Mouse (Mus musculus): ENCODE results near the gene Mapk8. TPM values are rescaled to one million over a fixed set of nuclear protein-coding genes. Genes with fewer than 3 reads are reported as not detected.
A peak's percentile ranks its signal among the peaks of the same experiment; 100 is the strongest.
"Not testable (repeated sequence)": the region's sequence is repeated elsewhere in the genome, so short reads cannot be mapped to it uniquely, and the experiment has no call there.

The Mapk8 gene
- 58.2 and 64.9 TPM in 2 replicates for total RNA-seq (2017)

DNA sequence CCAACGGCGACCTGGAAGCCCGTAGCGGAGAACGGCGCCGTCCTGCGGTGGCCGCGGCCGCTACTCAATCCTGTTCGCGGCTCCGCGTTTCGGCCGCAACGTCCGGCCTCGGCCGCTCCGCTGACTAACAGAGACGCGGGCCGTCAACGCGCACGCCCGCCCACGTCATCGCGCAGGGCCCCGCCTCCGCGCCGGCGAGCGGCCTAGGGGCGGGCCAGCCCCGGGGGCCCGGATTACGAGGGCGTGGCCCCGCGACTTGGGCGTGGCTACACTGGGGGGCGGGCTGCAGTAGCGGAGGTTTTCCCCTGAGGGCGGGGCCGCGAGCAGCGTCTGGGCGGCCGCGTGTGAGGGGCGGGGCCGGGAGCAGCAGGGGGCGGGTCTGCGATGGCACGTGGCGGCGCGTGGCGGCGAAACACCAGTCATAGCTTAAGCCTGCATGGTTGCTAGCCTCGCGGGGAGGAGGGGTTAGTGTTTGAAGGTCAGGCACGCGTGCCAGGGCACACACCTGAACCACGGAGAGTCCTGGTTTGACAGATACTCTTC, at the start of gene Mapk8:
Mapk8 (minus strand) TSS at position 132 of the 543 bp plus-strand sequence.
- ATAC-seq (replicated peaks; ENCODE audit: low read depth, poor library complexity, severe bottlenecking), result peak; percentile 91

DNA sequence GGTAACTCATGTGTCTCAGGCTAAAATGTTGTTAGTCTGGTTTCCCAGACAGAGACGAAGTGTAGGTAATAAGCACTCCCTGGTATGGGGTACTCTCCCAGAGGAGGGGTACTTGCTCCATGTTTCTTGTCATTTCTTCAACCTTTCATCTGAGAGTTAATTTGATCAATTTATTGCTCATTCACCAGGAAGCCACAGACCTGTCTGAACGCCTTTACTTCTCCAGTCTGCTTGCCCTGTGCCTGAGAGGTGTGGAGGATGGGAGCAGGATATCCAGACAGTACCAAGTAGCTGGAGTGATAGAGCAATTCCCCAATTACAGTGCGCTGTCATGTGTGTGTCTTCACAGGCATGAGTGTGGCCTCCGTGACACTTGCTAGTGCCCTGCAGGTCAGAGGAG, 48.3 kb upstream of the Mapk8 start:
- ATAC-seq (replicated peaks; ENCODE audit: low read depth, poor library complexity, severe bottlenecking), result no peak

DNA sequence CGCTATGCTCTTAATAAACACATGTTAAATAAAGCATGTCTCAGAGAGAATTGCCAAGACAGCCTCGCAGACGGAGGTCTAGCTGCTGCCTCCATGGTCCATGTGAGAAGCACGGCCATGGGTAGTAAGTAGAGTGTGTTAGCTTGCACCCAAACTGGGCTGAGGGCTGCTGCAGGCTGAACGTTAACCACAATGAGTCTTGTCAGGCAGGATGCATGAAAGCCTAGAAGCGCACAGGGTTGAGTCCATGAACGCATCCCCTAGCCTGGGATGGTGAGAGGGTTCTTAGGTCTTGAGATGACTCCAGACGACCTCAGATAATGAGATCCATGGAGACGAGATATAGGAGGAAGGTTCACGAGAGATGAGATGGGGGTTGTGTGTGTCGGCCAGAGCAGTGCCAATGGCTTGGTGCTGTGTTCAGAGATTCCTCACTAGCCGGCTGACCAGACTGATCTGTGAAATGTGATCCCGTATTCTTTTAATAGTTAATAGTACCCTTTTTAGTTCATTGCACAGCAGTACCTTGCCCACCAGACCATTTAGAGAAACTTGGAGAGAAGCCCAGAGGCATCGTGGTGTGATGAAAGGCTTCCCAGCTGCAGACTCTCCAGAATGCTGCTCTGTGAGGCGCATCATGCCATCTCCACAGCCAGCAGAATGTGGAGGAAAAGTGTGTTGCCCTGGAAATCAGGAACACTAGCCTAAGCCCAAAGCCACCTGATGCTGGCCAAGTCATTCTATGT, 41.0 kb upstream of the Mapk8 start:
- ATAC-seq (replicated peaks; ENCODE audit: low read depth, poor library complexity, severe bottlenecking), result no peak

DNA sequence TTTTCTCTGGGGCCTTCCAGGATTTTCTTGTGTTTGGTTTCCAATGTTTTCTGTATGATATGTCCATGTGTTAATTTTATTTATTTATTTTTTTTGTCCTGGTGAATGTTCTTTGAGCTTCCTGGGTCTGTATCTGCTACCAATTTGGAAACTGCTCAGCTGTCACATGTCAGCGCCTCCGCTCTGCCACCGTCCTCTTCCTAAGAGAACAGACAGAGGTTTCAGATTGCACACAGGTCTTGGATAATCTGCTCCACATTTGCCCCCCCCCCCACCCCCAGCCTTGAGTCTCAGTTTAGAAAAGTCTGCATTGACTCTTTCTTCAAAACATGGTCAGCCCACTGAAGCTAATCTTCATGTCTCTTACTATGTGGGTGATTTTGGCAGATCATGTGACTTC, 35.0 kb upstream of the Mapk8 start:
- no peak for ATAC-seq (replicated peaks; ENCODE audit: low read depth, poor library complexity, severe bottlenecking)

DNA sequence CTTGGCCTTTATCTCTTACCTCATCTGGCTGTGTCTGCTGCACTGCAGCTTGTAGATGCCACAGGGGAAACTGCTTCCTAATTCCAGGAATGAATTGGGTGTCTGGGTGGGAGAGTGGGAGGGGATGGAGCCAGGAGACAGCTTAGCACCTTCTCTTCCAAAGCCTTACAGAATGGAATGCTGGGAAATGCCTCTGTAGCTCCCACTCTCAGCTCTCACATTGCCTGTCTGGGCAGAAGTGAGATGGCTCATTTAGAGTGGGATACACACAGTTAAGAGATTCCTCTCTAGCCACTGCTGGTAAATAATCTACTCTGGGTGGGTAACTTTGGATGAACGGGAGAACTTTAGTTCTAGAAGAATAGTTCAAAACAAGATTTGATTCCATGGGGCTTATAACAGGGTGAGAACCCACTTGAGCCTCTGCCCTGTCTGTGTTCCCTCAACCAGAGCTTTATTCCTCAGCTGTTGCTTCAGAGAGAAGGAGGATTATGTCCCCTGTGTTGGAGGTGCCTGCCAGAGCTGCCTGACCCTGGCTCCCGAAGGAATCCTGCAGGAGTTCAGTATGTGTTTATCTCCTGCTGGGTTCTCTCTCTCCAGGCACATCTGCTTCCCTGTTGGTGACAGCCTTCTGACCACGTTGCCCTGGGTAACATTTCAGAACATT, 29.3 kb upstream of the Mapk8 start:
- ATAC-seq (replicated peaks; ENCODE audit: low read depth, poor library complexity, severe bottlenecking), result no peak

DNA sequence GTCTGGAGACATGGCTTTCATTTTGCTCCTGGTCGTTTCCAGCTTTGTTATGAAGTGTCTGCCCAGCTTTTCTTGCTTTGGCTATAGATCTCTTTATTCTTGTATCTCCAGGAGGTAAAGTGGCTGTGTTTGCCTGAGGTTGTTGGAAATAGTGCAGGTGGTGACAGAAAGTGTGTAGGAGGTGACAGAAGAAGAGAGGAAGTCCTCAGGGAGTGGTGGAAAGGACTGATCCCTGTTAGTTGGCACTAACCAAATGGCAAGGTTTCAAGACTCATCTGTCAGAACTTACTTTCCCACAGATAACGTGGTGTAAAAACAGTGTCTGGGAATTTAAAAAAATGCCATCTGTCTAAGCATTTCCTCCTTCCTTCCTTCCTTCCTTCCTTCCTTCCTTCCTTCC, 27.5 kb upstream of the Mapk8 start:
- ATAC-seq (replicated peaks; ENCODE audit: low read depth, poor library complexity, severe bottlenecking), result no peak

DNA sequence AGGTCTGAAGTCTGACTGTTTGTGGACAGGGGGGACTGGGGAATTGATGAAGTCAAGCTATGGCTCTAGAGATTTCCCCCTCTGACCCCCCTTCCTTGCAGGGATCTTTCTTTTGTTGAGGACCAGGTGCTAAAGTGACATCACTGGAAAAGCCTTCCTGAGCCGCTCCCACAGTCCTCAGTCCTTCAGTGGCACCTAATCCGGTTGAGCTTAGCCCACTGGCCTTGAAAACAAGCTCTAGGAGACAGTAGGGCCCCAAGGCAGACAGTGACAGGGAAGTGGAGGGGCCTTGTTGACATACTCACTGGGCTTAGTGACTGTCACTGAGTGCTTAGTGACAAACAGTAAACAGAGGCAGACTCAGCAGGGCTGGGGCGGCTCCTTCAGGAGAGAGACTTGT, 24.4 kb upstream of the Mapk8 start, which contains the start of gene Frmpd2:
Frmpd2 (plus strand) TSS at position 366 of the 400 bp plus-strand sequence.
- no peak for ATAC-seq (replicated peaks; ENCODE audit: low read depth, poor library complexity, severe bottlenecking)

DNA sequence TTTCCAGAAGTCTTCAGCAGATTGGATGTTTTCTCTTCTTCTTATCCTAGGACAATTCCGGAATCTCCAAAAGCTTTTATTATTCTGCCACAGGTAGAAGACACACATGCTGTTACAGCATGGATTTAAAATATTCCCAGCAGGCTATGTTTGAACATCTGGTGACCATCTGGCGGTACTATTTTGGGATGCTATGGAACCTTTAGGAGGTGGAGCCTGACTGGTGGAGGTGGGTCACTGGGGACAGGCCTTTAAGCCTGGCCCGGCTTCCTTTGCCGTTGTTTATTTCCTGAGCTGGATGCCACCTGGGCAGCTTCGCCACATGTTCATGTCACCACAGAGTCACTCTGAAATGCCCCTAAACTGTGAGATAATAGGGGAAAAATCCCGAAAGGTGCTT, 20.8 kb upstream of the Mapk8 start:
- ATAC-seq (replicated peaks; ENCODE audit: low read depth, poor library complexity, severe bottlenecking), result no peak

DNA sequence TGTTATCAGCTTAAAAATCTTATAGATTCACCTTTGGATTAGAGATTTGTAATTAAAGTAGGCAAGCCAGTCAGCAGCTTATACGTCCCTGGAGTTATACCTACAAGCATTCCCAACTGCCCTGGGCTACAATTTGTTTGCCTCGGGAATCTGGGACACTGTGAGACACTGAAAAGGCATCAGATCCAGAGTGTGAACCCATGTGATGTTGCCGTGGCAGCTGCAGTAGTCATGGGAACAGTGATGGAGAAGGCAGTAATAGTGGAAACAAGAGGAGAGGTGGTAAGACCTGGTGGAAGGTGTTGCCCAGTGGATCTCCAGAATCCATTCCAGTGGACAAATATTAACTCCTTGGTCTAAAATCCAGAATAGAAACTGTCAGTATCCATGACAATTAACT, 16.7 kb upstream of the Mapk8 start:
- no peak for ATAC-seq (replicated peaks; ENCODE audit: low read depth, poor library complexity, severe bottlenecking)

DNA sequence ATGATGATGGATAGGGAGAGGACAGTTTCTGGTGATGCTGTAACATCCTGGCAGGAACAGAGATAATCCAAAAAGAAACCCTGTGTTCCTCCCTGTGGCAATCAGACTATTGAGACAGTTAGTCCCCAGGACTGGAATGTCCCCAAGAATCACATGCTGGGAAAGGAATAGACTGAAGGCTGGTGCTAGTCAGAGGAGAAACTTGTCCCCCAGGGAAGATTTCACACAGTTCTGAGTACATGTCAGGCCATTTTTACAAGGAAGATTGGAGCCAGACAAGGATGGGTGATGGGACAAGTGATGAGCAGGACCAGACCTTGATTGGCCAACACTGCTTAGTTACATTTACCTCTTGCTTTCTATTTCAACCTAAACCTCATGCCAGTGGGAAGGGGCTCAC, 3.4 kb upstream of the Mapk8 start:
- ATAC-seq (replicated peaks; ENCODE audit: low read depth, poor library complexity, severe bottlenecking), result no peak

DNA sequence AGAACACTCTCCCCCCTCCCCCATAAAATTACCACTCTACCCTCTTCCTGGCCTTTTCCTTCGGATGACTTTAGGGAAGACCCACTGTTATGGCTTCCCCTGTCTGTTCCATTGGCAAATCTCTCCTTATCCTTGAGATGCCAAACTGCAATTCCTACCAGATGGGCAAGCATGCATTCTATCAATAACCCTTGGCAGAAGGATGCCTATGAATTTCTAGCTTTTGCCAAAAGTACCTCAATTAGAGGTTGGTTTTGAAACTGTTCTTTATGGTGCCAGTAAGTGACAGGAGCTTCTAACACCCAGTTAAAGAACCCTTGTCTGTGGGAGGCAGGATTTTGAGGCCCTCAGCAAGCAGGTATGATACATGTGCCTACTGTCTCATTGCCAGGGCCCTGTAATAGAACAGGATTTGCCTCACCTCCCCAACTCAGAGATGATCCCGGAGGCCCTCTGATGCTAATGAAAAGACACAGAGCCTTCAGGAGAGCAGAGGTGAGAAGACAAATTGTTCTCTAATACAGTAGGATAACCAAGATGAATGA, 2.4 kb upstream of the Mapk8 start:
- no peak for ATAC-seq (replicated peaks; ENCODE audit: low read depth, poor library complexity, severe bottlenecking)

DNA sequence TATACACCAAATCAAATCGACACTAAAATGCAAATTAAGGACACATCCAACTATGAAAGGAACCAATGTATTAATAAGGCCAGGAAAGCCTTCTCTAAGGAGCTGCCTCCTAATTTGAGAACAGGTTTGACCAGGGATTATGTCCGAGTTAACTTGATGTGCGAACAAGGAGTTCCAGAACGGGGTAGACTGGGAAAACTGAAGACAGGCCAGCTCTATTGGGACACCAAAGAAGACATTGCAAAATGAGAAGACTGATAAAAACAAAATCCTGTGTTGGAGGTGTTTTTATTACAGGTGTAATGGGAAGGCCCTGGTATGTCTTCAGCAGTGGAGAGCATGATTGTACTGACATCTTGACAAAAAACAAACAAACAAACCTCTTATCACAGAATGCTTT, 1.3 kb upstream of the Mapk8 start:
- ATAC-seq (replicated peaks; ENCODE audit: low read depth, poor library complexity, severe bottlenecking), result no peak

DNA sequence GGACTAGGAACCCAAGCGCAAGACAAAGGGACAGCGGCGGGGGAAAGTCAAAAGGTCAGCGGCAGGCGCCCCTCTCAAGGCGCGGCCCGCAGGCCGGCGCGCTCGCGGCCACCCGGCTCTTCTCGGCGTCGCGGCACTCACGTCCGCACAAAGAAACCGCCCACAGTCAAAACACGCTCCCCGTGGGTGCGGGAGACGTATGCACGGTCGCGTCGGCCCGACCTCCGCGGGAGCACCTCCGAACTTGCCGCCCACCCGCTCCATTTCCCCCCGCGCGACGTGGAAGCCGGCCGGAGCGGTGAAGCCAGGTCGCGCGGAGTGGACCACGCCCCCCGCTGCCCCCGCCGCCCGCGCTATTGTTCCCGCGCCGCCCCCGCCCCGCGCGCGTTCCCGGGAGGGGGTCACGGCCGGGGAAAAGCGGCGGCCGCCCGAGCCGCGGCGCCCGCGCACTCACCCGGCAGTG, 366 bp downstream of the Mapk8 start:
- 0 out of 2 replicates have a peak, but pooled peaks have one; percentile 0 for ATAC-seq (replicated peaks; ENCODE audit: low read depth, poor library complexity, severe bottlenecking)

DNA sequence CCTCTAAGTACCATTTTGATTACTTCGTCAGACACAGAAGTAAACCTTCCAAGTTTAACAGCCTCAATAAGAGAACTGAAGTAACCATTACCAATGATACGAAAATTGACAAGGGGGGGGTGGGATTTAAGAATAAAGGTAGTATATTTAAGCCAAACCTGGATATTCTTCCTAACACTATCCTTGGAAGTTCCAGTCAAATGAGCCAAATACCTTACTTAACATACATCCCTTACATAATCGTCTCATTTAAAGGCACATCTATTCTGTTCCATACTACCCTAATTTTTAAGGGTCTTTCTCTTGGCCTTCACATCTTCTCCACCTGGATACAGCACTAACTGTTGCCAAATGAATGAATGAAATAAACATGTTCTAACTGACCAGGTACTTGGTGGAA, 996 bp downstream of the Mapk8 start:
- ATAC-seq (replicated peaks; ENCODE audit: low read depth, poor library complexity, severe bottlenecking), result no peak

DNA sequence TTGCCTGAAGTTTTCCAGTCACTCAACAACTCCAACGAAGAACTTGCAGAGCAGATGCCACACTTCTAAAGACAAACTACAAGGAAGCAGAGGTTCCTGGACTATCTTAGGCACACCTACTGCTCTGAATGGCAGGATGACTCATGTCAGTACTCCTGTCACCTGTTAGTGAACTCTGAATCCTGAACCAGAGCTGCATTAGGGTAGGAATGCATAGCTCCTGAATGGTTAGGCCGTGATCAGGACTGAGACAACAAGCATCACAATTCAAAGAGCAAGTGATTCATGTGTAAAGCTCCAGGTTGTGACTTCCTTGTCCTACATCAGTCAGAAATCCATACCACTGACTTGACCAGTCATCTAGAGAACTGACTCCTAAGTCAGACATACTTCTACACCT, 3.2 kb downstream of the Mapk8 start:
- no peak for ATAC-seq (replicated peaks; ENCODE audit: low read depth, poor library complexity, severe bottlenecking)

DNA sequence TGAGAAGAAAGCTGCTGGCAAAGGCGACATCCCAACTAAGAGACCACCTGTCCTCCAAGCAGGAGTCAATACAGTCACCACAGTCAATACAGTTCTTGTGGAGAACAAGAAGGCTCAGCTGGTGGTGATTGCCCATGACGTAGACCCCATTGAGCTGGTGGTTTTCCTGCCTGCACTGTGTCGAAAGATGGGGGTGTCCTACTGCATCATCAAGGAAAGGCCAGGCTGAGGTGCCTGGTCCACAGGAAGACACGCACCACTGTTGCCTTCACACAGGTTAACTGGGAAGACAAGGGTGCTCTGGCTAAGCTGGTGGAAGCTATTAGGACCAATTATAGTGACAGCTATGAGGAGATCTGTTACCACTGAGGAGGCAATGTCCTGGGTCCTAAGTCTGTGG, 14.5 kb downstream of the Mapk8 start:
- not testable (repeated sequence) for ATAC-seq (replicated peaks; ENCODE audit: low read depth, poor library complexity, severe bottlenecking)

DNA sequence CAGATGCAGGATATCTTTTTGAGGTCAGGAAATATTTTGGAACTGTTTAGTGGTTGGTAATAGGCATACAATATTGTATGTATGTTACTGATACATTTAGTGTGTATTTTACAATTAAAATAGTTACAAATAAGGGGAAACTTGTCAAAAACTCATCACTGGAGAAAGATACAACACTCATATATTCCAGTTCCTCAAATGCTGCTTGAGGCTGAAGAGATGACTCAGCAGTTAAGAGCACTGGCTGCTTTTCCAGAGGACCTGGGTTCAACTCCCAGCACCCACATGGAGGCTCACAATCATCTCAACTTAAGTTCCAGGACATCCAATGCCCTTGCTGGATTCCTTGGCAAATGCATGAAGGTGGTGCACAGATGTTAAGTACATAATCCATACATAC, 22.8 kb downstream of the Mapk8 start:
- ATAC-seq (replicated peaks; ENCODE audit: low read depth, poor library complexity, severe bottlenecking), result peak; percentile 43; the same call in 1 of the 2 replicates

DNA sequence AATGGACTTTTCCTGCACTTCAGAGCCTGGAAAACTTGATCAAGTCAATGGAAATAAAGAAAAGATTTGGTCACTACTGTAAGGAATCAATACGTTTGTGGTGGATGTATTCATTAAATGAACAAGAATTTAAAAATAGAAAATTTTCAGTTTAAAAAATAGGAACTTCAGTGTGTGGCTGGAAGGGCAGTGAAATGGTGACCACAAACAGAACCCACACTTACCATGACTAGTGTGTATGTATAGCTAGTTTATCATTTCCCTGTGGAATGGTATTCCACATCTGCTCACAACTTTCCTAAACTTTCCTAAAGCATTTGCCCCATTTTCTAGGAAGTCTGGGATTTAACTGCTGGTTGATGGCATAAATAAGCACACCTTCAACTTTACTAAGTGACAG, 24.0 kb downstream of the Mapk8 start:
- peak; percentile 67; the same call in 1 of the 2 replicates for ATAC-seq (replicated peaks; ENCODE audit: low read depth, poor library complexity, severe bottlenecking)

DNA sequence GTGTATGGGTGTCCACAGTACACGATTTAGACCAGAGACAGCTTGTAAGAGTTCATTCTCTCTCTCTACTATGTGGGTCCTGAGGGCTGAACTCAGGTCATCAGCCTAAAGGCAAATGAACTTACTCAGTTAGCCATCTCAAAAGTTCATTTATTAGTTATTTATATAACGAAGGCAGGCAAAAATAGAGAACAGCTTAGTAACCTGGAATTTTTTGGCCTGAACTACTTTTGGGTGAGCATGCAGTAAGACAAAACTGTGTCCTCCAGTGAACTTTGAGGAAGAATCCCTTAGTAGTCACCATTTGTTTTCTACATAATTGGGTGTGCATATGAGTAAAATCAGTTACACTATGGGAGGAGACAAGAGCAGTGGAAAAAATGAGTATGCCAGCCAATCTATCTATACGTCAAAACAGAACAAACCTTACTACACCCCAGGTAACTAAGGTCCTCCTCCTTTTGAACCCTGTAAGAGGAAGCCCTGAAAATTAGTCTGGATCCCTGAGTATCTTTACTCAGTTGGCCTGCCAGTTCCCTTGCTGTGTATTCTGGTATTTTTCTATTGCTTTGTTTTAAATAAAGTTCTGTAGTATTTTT, 28.5 kb downstream of the Mapk8 start:
- ATAC-seq (replicated peaks; ENCODE audit: low read depth, poor library complexity, severe bottlenecking), result no peak

DNA sequence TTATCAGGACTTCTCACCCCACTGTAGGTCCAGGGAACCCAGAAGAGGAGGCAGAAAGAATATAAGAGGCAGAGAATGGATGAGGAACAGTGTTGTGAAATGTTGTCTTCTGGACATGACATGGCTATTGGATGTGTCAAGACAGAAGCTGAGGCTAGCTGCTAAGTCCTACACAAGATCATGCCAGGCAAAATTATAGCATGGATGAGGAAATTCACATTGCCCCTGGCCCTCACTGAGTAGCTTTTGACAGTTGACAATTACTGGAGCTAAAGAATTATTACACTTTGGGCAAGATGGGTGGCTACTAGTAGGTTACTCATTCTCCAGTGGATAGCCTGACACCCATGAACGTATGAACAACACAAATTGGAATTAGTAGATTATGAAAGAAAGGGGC, 31.2 kb downstream of the Mapk8 start:
- ATAC-seq (replicated peaks; ENCODE audit: low read depth, poor library complexity, severe bottlenecking), result no peak

DNA sequence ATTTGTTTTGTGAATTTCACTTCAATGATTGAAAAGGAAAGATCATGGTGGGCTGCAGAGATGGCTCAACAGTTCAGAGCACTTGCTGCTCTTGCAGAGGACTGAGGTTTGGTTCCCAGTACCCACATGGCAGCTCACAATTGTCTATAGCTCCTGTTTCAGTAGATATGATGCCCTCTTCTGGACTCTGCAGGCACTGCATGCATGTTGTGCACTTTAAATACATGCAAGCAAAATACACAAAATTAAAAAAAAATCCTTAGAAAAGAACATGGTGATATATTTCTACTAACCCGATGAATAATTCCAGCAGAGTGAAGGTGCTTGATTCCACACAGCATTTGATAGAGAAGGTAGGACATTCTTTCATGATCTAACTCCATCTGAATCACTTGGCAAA, 44.6 kb downstream of the Mapk8 start:
- no peak for ATAC-seq (replicated peaks; ENCODE audit: low read depth, poor library complexity, severe bottlenecking)

All from common myeloid progenitor, adult 5-6 weeks (primary cell).